Mouse (Mus musculus): ENCODE data around the gene Suox. TPM values are rescaled to one million over a fixed set of nuclear protein-coding genes. Genes with fewer than 3 reads are reported as not detected.
A peak's percentile ranks its signal among the peaks of the same experiment; 100 is the strongest.

Suox gene
- total and polyA plus RNA-seq, 3 experiments = 1.7 to 8.7 (median 8.1) TPM

DNA sequence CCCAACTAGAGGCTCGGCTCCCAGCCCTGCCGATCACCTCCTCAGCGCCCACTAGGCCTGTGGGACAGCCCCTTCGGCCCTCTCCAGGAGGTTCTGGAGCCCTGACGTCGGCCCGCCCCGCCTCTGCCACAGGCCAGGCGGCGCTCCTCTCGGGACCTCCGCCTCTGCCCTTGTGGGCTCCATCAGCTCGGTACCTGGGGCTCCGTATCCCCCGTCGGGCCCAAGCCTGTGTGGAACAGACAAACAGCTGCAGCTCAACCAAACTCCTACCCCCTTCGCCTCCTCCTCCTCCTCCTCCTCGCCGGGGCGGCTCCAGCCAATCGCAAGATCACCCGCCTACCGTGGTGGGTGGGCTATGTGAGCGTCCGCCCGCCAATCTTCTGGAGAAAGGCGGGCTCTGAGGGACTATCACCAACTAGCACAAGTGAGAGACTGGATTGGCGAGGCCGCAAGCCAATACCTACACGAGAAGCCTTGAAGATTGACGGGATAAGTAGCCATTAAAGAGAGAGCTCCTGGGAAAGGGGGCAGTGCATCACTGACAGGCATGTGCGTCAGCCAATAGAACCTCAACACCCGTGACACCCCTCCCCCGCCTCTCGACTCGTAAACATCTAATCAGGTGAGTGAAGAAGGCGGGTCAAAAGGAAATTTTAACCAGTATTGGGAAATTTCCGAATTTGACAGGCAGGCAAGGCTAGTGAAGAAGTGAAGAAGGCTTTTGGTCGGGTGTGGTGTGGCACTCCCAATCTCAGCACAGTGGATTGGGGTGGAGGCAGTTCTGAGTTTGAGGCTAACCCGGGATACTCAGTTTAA is 22.3 kb upstream of the Suox start, which contains the start of gene Rab5b:
Rab5b (minus strand) TSS at position 273 of the 816 bp plus-strand sequence.
- no peak for TF ChIP-seq GATA2 (IDR thresholded peaks at IDR 0.05; ENCODE audit: borderline replicate concordance, low read depth, low read length)
- no peak for TF ChIP-seq POLR2AphosphoS5 (IDR thresholded peaks at IDR 0.05; ENCODE audit: insufficient replicate concordance, low read depth, low read length)
- TF ChIP-seq CTCF (IDR thresholded peaks at IDR 0.05; ENCODE audit: low read depth, low read length) = no peak
- TF ChIP-seq GATA1 (IDR thresholded peaks at IDR 0.05; ENCODE audit: borderline replicate concordance, low read length) = no peak
- no peak for TF ChIP-seq TAL1 (conservative IDR thresholded peaks at IDR 0.05; ENCODE audit: low read depth, low read length)
- H3K4me3 ChIP-seq (ENCODE audit: low read depth, low read length) = peak within 1 kb of the TSS; percentile 86
- peaks cover 43% of the 10 kb centered on the region for H3K4me1 ChIP-seq (ENCODE audit: insufficient read depth, low read depth, low read length)
- no peaks in the 10 kb centered on the region for H3K9me3 ChIP-seq (replicated peaks)
- peak; percentile 98 for ATAC-seq (ENCODE audit: extremely low read depth, insufficient number of reproducible peaks, low FRiP score, poor library complexity, severe bottlenecking)
- peaks cover 64% of the 10 kb centered on the region for H3K36me3 ChIP-seq (replicated peaks)
- DNase-seq (ENCODE audit: low spot score) = peak; percentile 97
- H3K27me3 ChIP-seq (ENCODE audit: insufficient read depth, low read length) = no peaks in the 10 kb centered on the region

DNA sequence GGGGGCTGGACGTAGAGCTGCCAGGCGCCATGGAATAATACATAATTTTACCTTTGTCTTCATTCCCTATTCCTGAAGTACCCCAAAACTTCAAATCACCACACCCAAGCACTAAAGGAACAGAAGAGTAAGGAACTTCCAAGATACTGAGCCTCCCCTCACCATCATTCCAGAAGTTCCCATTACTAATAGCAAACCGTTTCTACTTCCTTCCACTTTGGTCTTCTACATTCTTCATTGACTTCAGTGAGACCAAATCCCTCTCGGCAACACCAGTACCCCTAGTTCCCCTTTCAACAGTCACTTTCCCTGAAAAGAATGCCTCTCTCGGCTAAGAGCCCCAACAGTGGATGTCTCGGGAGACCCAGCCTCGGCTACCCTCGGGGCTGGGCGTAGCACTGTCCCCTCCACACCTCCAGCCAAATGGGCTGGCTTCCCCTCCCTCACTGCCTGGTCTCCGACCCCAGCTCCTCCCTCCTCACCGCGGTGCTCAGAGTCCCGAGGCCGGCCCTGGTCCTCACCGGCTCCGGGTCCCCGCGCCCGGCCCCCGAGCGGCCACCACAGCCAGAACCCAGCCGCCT is 21.6 kb upstream of the Suox start:
- Histone ChIP-seq H3K4me1 (ENCODE audit: insufficient read depth, low read depth, low read length) (peaks cover 40% of the 10 kb centered on the region), H3K27me3 (ENCODE audit: insufficient read depth, low read length) (no peaks in the 10 kb centered on the region), H3K9me3 (replicated peaks) (no peaks in the 10 kb centered on the region), H3K36me3 (replicated peaks) (peaks cover 59% of the 10 kb centered on the region), H3K4me3 (ENCODE audit: low read depth, low read length) (peak overlapping the region; percentile 86)
- DNase-seq (ENCODE audit: low spot score) = no peak
- ATAC-seq (ENCODE audit: extremely low read depth, insufficient number of reproducible peaks, low FRiP score, poor library complexity, severe bottlenecking) = no peak
- TF ChIP-seq POLR2AphosphoS5 (IDR thresholded peaks at IDR 0.05; ENCODE audit: insufficient replicate concordance, low read depth, low read length) = no peak
- TF ChIP-seq TAL1 (conservative IDR thresholded peaks at IDR 0.05; ENCODE audit: low read depth, low read length) = no peak
- no peak for TF ChIP-seq GATA2 (IDR thresholded peaks at IDR 0.05; ENCODE audit: borderline replicate concordance, low read depth, low read length)
- no peak for TF ChIP-seq GATA1 (IDR thresholded peaks at IDR 0.05; ENCODE audit: borderline replicate concordance, low read length)
- TF ChIP-seq CTCF (IDR thresholded peaks at IDR 0.05; ENCODE audit: low read depth, low read length) = no peak

GRCm38 (mm10) chr10:128674469-128675008 is 666 bp upstream of the Suox start:
- DNase-seq (ENCODE audit: low spot score) (no peak), ATAC-seq (ENCODE audit: extremely low read depth, insufficient number of reproducible peaks, low FRiP score, poor library complexity, severe bottlenecking) (0 out of 2 replicates have a peak, but pooled peaks have one; percentile 31)
- Histone ChIP-seq H3K27me3 (ENCODE audit: insufficient read depth, low read length) (no peaks in the 10 kb centered on the region; the same call in 1 of the 2 replicates), H3K4me3 (ENCODE audit: low read depth, low read length) (peak overlapping the region; percentile 74; the same call in 1 of the 2 replicates), H3K4me1 (ENCODE audit: insufficient read depth, low read depth, low read length) (peaks cover 15% of the 10 kb centered on the region), H3K36me3 (replicated peaks) (peaks cover 24% of the 10 kb centered on the region), H3K9me3 (replicated peaks) (no peaks in the 10 kb centered on the region)
- TF ChIP-seq GATA1 (IDR thresholded peaks at IDR 0.05; ENCODE audit: borderline replicate concordance, low read length) (no peak), GATA2 (IDR thresholded peaks at IDR 0.05; ENCODE audit: borderline replicate concordance, low read depth, low read length) (no peak), POLR2AphosphoS5 (IDR thresholded peaks at IDR 0.05; ENCODE audit: insufficient replicate concordance, low read depth, low read length) (no peak), CTCF (IDR thresholded peaks at IDR 0.05; ENCODE audit: low read depth, low read length) (no peak), TAL1 (conservative IDR thresholded peaks at IDR 0.05; ENCODE audit: low read depth, low read length) (no peak)

DNA sequence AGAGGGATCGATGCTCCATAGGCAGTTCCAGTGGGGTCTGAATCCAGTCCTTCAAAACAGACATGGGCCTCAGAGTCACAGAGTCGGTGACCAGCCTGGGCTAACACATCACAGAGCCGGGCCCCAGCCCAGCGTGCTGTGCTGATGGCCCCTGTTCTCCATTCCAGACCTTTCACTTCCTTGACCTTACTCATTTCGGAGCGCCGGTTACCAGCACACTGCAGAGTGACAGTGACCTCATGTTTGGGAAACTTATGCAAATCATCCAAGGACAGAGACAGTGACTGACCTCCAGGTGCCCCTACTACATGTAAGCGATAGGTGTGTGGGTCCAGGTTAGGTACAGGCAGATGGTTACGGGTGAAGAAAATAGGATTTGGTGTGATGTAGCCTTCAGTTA is 2.7 kb downstream of the Suox start:
- Histone ChIP-seq H3K4me1 (ENCODE audit: insufficient read depth, low read depth, low read length) (peaks cover 26% of the 10 kb centered on the region), H3K9me3 (replicated peaks) (no peaks in the 10 kb centered on the region), H3K36me3 (replicated peaks) (peaks cover 21% of the 10 kb centered on the region), H3K4me3 (ENCODE audit: low read depth, low read length) (no peak overlapping the region), H3K27me3 (ENCODE audit: insufficient read depth, low read length) (peaks cover 10% of the 10 kb centered on the region)
- DNase-seq (ENCODE audit: low spot score) (no peak), ATAC-seq (ENCODE audit: extremely low read depth, insufficient number of reproducible peaks, low FRiP score, poor library complexity, severe bottlenecking) (no peak)
- no peak for TF ChIP-seq CTCF (IDR thresholded peaks at IDR 0.05; ENCODE audit: low read depth, low read length)
- no peak for TF ChIP-seq POLR2AphosphoS5 (IDR thresholded peaks at IDR 0.05; ENCODE audit: insufficient replicate concordance, low read depth, low read length)
- TF ChIP-seq TAL1 (conservative IDR thresholded peaks at IDR 0.05; ENCODE audit: low read depth, low read length) = no peak
- no peak for TF ChIP-seq GATA2 (IDR thresholded peaks at IDR 0.05; ENCODE audit: borderline replicate concordance, low read depth, low read length)
- no peak for TF ChIP-seq GATA1 (IDR thresholded peaks at IDR 0.05; ENCODE audit: borderline replicate concordance, low read length)

GRCm38 (mm10) chr10:128668790-128669672 is 4.8 kb downstream of the Suox start:
- Histone ChIP-seq H3K27me3 (ENCODE audit: insufficient read depth, low read length) (peaks cover 10% of the 10 kb centered on the region), H3K9me3 (replicated peaks) (no peaks in the 10 kb centered on the region), H3K4me1 (ENCODE audit: insufficient read depth, low read depth, low read length) (peaks cover 34% of the 10 kb centered on the region), H3K36me3 (replicated peaks) (peaks cover 21% of the 10 kb centered on the region), H3K4me3 (ENCODE audit: low read depth, low read length) (peak overlapping the region; percentile 69)
- ATAC-seq (ENCODE audit: extremely low read depth, insufficient number of reproducible peaks, low FRiP score, poor library complexity, severe bottlenecking) (no peak), DNase-seq (ENCODE audit: low spot score) (no peak)
- TF ChIP-seq GATA2 (IDR thresholded peaks at IDR 0.05; ENCODE audit: borderline replicate concordance, low read depth, low read length) (no peak), POLR2AphosphoS5 (IDR thresholded peaks at IDR 0.05; ENCODE audit: insufficient replicate concordance, low read depth, low read length) (no peak), TAL1 (conservative IDR thresholded peaks at IDR 0.05; ENCODE audit: low read depth, low read length) (no peak)

All from G1E (cell line).